Mouse (Mus musculus): ENCODE data around the gene Zfp839.

DNA sequence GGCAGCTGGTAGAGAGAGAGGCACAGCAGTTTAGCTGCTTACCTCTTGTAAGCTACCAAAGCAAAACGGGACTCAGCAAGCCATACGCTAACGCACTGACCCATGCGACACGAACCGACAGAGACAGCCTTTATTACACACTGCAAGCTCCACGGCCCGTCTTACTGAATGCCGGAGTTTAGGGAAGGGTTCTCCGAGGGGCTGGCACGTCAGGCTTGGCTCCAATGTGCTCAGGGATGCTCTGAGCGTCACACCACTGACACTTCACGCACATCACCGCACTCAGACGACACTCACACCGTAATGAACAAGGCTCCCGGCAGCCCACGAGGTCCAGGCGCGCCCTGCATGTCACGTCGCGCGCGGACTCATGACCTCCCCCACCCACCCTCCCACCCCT, 38.6 kb downstream of the Zfp839 start:
- TF ChIP-seq CTCF (IDR thresholded peaks at IDR 0.05; ENCODE audit: borderline replicate concordance, control insufficient read depth, extremely low read depth, insufficient read depth, low read length, poor library complexity) (no peak), POLR2A (IDR thresholded peaks at IDR 0.05; ENCODE audit: control insufficient read depth, extremely low read depth, insufficient read depth, low read length, poor library complexity) (no peak)

Data from thymus, adult 2 months (tissue).